Mouse (Mus musculus) right cerebral cortex, adult 18-20 months (tissue): ENCODE measurements around the gene Nxpe5.

Experiments
- DNase-seq: peaks from one replicate; pipeline ENCODE4 v3.0.0; 2022; ENCODE audit warnings: mixed read lengths

The Nxpe5 gene

DNA sequence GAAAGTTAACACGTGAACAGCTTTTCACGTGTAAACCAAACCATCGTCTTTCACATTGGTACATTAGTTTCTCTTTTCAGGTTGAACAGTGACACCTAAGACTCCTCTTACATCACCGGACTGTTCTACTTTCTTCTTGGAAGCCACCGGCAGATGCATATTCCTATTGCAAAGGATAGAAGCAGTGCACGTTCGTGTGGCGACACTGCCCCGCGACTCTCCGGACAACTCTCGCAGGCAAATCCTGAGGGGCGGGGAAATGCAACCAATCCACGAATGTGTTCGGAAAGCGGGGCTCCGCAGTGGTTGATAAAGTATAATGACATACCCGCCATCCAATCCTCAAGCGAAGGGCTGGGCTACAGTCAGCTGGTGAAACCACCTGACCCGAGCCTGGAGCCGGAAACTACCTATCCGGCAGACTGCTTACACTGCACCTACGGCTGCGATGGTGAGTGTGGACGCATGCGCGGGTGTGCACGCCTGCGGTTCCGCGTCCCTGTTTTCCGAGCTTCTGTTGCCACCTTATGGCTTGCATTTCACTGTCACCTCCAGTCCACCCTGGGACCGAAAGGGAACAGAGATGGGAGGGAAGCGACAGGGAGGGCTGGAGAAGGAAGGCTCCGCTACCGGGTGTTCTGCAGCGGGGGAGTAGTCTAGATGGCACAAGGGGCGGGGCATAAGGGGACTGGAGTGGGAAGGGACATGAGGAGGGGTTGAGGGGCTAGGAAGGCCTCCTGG lies 29.8 kb downstream of the Nxpe5 start, which contains the start of gene Lamtor4:
TSS of gene Lamtor4 (plus strand) at position 130 of the 741 bp plus-strand sequence.
- peak; percentile 98 for DNase-seq

DNA sequence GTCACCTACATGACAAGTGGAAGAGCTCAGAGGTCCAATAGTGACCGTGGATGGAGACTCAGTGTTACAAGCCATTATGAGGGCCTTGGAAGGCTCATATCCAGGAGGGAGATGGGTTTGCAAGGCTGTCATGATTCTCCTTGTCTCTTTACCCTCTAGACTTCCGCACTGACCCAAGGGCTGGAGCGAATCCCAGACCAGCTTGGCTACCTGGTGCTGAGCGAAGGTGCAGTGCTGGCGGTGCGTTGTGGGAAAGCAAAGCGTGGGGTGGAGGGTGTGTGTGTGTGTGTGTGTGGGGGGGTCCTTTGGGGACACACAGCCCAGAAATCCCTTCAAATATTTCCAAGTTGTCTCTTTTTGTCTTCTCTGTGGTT lies 30.4 kb downstream of the Nxpe5 start:
- no peak for DNase-seq

DNA sequence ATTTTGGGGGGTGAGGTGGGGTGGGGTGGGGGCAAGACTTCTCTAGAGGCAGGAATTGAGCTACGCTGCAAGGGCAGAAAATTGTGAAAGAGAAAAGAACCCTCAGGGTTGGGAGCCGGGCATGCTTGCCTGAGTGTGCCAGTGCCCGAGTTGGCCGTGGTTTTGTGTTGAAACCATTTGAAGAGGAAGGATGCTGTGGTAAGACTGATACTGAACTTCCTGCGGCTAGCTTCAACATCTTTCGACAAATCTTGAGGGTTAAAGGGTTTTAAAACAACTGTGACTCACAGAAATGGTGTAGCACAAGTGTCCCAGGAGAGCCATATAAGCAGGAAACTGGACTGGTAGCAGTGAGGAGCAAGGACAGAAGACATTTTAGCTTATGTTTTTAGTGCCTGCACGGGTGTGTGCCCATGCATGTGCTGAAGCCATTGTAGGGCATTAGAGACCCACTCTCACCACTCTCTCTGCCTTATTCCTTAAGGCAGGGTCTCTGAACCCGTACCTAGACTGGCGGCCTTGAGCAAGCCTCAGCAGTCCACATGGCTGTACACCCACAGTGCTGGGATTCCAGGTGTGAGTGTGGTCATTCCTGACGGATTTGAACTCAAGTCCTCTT lies 31.4 kb downstream of the Nxpe5 start:
- DNase-seq = no peak

DNA sequence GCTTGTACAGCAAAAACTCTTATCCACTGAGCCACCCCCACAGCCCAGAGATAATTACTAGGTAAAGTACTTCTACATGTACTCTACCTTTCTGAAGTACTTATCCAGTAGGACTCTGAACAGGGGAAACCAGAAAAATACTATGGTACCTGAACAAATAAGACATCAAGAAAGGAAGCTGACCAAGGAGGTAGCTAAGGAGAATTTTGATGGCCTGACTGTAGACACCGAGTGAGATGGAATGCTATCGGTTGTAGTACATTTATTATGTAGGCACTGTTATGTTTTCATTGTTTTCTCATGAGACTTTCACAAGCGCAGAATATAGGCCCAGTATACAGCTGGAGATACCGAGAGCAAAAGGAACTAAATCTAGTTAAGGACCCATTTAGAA lies 31.9 kb downstream of the Nxpe5 start:
- DNase-seq = no peak

DNA sequence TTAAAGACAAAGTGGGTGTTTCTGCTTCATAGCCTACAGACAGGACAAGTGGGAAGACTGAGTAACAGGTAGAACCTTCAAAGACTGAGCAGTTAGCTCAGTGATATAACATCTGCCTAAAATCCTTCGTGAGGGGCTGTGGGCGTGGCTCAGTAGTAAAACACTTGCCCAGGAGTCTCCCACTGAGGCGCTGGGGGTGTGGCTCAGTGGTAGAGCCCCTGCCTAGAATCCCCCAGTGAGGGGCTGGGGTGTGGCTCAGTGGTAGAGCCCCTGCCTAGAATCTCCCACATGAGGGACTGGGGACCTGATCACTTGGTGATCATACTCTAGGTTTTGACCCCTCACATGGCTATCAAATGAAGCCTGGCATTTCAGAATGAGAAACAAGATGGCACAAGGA lies 32.4 kb downstream of the Nxpe5 start:
- no peak for DNase-seq

DNA sequence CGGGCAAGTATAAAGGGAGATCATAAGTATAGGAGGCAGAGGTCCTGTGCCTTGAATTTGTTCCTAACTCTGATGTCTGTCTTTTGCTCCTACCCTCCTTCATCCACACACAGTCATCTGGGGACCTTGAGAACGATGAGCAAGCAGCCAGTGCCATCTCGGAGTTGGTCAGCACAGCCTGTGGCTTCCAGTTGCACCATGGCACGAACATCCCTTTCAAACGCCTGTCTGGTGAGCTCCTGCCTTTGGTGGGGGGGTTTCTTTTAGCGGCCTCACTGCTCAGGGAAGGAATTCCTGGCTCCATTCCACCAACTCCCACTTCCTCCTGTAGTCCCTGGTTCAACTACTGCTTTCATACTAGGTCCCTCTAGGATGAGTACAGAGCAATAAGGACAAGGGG lies 32.8 kb downstream of the Nxpe5 start:
- DNase-seq = no peak

DNA sequence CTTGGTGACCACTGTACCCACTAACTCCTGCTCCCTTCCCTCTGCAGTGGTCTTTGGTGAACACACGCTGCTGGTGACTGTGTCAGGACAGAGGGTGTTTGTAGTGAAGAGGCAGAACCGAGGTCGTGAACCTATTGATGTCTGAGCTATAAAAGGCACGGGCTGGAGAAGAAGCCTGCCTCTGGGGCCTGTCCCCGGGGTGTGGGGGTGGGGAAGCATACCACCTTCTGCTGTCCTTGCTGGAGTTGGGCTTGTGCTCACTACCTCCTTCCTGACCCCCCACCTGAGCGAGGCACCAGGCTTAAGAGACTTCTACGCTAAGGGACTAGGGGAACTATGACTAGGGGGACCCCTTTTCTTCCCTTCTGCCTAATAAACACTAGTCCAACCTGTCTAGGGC lies 33.3 kb downstream of the Nxpe5 start:
- no peak for DNase-seq

DNA sequence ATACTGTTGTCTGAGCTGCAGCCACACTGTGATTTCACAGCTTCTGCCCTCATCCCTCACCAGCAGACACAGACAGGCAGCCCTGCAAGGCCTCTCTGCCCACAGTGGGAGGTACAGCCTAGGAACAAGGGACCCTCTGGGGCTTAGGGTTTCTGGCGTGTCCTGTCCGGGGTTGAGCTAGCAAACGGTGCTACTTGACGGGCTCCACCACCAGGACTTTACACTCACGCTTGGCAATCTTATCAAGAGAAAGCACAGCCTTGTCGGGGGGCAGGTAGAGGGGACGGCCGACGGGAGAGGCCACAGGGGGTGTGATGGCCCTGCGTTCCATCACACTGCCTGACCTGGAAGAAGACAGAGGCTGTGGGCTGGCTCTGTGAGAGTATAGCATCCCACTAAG lies 34.4 kb downstream of the Nxpe5 start:
- DNase-seq = no peak

DNA sequence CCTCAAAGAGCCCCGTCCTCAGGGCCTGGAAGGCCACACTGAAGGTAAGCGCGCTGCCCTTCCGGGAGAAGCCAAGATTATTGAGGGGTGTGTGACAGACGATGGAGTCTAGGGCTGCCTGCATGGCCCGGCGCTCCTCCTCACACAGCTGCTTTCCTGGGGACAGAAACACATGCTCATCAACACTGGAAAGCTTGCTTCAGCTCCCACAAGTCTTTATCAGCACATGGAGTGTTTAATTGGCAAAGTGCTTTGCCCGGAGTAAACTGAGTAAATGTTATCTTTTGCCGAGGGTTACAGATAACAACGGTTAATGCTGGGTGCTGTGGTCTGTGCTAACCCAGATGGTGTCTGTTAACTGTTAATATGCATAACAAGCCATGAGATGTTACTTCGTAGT lies 35.1 kb downstream of the Nxpe5 start:
- DNase-seq = no peak

DNA sequence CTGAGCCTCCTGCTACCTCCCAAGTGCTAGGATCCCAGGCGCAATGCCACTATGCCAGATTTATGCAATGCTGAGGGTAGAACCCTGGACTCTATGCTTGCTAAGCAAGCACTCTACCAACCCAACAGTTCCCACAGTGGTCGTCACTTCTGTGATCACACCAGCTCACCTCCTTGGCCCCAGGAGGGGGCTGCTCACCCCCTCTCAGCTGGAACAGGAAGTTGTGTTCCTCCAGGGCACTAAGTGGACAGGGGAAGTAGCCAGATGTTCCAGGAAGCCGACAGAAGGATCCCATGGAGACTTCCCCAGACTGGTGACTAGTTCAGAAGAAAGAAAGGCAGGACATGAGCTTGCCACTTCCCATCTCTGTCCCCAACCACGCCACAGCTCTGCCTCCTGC lies 36.3 kb downstream of the Nxpe5 start:
- DNase-seq = no peak

DNA sequence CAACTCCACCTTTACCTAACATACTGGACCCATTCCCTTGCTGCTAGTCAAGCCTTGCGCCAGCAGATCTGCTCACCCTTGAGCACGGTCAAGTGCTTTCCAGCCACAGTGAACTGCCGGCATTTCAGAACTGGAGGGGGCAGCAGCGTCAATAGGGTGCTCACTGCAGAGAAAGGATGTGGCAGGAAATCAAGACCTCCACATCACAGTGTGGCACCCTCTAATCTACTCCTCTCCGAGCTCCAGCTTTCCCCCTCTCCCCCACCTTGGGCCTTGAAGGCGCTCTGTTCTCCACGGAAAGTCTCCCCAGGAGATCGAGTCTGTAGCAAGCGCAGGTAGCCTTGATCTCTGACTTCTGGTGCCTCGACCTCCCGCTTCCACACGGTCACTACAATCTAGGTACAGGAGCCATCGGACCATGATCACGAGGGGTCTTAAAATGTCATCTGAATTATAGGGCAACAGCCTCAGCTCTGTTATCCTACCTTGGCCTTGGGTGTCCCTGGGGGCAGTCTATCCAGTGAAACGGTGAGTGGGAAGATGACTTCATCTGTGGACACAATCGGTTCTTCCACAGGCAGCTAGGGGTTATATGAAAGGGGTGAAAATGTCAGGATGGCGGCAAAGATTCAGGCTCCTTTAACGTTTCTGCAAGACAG lies 37.0 kb downstream of the Nxpe5 start:
- DNase-seq = no peak

DNA sequence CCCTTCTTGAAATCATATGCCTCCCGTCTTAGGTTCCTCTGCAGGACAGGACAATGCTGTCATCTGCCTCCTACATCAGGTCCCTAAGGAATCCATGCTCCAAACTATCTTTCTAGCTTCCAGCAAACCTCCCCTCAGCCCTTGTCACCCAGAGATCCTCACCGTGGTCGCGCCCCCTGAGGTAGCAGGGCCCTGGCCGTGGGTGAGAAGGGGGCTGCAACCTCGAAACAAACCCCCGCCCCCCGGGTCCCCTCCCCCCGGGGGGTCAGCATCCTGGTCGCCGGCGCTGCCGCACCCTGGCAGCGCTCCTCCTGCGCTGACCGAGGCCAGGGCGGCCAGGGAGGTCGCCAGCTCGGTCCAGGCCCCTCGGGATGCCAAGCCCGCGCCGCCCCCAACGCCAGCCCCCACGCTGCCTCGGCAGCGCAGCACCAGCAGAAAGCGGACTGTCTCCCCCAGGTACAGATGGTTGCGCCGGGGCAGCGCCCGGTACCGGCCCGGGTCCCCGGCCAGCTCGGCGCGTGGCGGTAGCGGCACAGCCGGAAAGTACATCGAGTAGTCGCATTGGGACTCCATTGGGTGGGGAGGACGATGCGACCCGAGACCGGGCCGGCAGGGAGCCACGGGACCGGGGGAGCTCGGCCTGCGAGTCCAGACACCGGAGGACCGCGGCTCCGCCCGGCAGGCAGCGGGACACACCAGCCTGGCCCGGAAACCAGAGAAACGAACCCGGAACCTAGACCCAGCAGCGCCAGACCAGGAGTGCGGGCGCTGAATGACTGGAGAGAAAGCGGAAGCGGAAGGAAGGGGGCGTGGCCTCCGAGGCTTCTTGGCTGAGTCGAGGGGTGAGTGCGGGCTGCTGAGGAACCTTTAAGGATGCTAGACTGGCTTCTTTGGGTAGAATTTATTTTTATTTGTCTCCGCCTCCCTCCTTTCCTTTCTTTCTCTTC lies 37.8 kb downstream of the Nxpe5 start, which contains the start of gene BC037034:
TSS of gene BC037034 (minus strand) at position 774 of the 947 bp plus-strand sequence.
- DNase-seq = peak; percentile 95

DNA sequence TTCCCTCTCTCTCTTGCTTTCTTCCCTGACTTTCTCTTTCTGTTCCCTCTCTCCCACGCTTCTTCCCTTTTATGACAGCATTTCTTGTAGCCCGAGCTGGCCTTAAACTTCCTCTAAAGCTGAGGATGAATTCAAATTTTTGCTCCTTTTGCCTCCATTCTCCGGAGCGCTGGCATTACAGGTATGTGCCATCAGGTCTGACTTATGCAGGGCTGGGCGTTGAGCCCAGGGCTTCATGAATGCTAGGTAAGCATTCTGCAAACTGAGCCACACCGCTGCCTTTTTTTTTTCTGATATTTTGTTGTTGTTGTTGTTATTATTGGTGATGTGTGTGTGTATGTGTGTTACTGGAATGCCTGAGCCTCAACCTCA lies 38.5 kb downstream of the Nxpe5 start:
- no peak for DNase-seq

DNA sequence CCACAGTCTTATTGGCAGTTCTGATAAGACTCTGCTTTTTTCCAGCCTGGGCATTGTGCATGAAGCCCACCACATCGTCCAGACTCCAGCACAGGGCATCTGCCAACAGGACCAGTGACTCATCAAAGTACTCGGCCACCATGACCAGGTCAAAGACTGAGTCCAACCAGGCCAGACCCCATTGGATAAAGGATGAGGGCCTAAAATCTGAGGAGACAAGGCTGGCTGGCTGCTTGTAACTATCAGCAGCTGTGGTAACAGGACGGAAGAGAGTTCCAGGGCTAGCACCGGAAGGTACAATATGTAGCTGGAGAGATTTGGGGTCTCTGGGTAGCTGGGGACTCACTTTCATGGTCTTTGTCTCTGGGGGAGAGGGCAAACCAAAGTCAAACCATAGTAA lies 40.0 kb downstream of the Nxpe5 start:
- DNase-seq = no peak

DNA sequence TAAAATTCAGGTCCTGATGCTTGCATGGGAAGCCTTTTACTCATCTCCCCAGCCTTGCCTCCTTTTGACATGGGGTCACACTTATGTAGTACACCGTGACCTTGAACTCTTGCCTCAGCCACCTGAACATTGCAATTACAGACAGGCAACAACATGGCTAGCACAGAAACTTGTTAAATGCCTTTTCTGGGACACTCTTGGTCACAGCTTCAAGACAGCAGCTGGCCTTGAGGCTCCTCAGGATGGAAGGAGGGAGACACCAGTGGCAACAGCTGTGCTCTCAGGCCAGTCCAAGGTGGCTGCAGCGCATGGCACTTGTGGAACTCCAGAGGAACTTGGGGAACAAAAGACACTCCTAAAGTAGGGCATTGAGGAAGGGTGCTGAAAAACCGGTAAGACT lies 41.4 kb downstream of the Nxpe5 start:
- no peak for DNase-seq

DNA sequence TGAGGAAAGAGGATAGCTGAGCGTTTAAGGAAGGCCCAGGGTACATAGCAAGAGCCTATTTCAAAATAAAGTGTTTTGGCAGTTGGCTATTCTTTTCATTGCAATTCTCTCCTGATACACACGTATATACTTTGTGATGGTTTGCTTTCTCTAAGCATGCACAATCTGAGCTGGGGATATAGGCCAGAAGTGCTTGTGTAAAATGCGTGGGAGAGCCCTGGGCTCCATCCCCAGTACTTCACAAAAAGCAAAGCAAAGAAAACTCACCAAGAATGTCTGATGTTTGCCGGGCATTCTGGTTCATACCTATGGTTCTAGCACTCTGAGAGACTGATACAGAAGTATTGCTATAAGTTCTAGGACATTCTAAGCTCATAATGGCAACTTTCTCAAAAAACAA lies 43.3 kb downstream of the Nxpe5 start:
- no peak for DNase-seq

DNA sequence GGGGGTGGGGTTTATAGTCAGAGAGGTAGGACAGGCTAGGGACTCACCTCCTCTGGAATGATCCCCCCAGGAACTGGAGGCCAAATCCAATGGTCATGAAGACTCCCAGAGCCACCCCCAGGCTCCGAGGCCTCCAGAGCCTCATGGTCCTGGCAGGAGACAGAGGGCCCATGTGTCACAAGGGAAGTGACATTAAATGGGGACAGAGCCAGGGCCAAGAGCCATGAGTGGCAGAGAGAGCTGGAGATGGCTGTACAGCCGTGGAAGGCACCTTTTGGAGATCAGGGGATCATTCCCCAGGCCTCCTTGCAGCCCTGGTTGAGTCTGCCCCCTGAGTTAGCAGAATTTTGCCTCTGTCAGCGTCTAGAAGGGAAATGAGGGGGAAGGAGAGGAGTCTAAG lies 45.5 kb downstream of the Nxpe5 start:
- DNase-seq = no peak

DNA sequence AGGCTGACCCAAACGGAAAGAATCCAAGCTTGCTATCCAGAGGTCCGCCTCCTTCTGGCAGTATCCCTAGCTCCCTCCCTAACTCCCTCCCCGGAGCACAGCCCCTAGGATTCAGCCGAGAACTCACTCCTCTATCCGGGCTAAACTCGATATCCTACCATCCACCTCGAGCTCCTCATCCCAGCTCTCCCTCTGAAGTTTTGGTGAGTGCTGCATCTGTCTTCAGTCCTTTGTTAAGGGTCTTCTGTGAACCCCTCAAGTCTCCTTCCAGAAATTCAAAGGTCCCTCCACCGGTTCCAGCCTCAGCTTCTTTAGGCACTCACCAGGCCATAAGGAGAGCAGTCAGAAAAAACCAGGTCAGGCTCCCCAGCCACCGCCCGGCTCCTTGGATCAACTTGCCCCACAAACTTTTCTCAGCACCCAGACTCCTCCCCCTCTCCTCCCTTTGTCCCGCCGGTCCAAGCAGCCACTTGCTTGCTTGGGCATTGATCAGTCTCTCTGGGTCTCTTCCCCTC lies 46.8 kb downstream of the Nxpe5 start, which contains the start of gene Gal3st4:
TSS of gene Gal3st4 (minus strand) at position 432 of the 515 bp plus-strand sequence.
- DNase-seq = no peak

DNA sequence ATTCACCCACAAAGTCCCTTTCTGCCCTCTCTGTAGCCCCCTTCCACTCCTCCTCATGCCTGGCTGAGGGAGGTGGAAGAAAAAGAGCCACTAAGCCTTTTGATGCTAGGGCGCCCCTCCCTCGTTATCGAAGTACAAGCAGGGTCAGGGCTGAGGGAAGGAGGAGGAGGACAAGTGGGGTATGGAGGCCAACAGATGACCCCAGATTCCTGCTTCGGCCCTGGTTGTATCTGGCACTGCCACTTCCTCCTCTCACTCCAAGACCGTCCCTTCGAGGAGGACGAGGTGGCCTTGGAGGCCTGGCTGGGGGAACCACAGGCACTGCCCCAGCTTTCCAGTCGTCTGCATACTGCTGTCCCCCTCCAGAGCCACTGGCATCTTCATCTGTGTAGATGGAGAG lies 48.5 kb downstream of the Nxpe5 start:
- no peak for DNase-seq

DNA sequence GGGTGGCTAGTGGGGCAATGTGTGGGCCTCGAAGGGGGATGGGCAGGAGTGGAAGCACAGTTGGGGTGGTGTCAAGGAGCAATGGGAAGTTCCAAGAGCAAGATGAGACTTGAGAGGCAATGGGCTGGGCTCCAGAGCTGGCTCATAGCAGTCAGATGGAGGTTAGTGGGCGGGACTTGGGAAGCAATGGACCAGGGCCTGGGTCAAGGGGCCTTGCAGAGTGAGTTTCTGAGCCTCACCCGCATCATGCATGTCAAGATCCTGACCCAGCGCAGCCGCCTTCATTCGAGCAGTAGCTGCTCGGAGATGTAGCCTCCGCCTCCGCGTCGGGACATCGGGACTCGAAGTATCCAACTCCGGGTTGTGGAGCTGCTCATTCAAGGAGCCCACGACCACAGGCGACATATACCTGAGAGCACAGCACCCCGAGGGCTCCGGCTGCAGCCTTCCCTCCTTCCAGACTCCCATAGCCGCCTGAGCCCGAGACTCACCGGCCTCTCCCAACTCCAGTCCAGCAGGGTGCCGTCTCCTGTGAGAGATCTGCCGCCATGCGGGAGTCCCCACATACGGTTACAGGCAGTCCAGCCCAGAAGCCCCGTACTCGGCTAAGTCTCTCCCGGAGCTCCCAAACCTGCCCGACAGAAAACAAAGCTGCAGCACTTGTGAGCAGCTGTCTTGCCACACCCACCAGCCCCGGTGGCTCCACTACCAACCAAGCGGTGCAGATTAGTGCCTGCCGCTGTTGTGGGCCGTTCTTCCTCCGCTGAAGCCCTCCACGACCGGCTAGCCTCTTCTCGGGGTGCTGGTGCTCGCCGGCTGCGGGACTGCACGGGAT lies 49.7 kb downstream of the Nxpe5 start:
- DNase-seq = no peak

DNA sequence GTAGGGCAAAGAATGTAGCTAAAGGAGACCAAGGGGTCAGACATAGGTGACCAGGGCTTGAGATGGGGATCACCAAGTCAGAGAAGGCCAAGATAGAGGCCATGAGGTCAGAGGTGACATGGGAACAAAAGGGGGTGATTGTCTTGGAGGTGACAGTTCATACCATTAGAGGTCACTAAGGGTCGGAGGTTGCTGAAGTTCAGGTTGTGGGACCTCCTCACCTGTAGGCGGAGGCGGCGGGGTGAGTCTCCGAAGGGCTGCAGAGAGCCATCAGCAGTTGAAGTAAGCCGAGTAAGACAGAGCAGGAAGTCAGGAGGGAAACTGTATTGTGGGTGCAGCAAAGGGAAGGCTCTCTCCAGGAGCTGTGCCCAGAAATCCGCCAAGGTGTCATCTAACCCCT lies 52.3 kb downstream of the Nxpe5 start:
- no peak for DNase-seq
